Mouse (Mus musculus) testis, adult 2 months (tissue): ENCODE measurements at regions not wholly inside any gene's neighbourhood (a gene's known extent, or its start where the extent isn't known, plus 50 kb on each side); places are given as distances from the start of the nearest gene placed in this dataset.
"Not testable (repeated sequence)": the region's sequence is repeated elsewhere in the genome, so short reads cannot be mapped to it uniquely, and the experiment has no call there.

ENCODE experiments used
- CTCF ChIP-seq: fragments of 200-500 bp; IDR thresholded peaks from 2 replicates; pipeline ENCODE4 v1.5.1; 2012; ENCODE audit warnings: low read depth, mild to moderate bottlenecking, inconsistent platforms, low read length, moderate library complexity; ENCODE audit not compliant: control insufficient read depth, insufficient read depth, insufficient replicate concordance
- POLR2A ChIP-seq: fragments of 200-500 bp; IDR thresholded peaks from 2 replicates; pipeline ENCODE4 v1.6.1; 2012; ENCODE audit warnings: low read depth, mild to moderate bottlenecking, inconsistent platforms, low read length, moderate library complexity; ENCODE audit not compliant: control insufficient read depth

DNA sequence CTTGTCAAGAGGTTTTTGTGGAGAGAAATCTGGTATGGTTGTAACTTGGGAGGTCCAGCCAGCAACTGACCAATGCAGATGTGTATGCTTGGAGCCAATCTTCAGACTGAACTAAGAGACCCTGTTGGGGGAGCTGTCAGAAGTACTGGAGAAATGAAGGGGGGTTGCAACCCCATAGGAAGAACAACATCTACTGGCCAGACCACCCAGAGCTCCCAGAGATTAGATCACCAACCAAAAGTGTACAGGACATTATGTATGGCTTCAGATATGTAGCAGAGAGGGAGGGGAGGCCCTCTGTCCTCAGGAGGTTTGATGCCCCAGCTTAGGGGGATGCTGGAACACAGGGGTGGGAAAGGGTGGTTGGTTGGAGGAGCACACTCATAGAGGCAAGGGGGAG is 78.6 kb downstream of the Hsp90b1 start:
- TF ChIP-seq CTCF, POLR2A: not testable (repeated sequence)
